ENCODE assay signal across 8 mouse cellular contexts in the genomic region with DNA sequence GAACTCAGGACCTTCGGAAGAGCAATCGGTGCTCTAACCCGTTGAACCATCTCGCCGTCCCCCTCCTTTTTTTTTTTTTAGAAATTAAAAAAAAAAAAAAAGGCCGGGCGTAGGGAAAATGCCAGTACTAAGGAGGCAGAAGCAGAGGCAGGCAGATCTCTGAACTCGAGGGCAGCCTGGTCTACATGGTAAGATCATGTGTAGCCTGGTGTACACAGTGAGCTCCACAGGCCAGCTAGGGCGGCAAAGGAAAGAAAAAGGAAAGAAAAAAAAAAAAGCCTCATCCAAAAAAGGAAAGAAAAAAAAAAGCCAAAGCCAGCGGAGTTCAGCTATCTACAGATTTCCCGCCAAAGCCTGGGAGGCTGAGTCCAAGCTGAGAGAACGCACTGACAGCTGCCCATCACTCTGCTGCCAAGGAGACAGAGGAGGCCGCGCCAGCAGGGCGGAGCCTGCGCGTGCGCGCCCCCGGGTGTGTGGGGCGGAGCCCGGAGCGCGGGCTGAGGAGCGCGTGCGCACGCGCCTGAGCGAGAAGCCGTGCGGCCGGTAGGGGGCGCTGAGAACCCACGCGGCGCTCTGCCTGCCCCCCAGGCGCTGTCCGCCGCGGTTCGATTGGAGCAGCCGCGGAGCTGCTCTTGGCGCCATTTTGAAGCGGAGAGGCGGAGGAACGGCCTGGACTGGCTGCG. TPM values are rescaled to one million over a fixed set of nuclear protein-coding genes. Genes with fewer than 3 reads are reported as not detected.
A peak's percentile ranks its signal among the peaks of the same experiment; 100 is the strongest.
DNase-seq lines count a peak whose midpoint lies in the region; ATAC-seq lines count a peak whose summit lies in the region.

A gene (plus strand): TSS at position 587 of the 683 bp plus-strand sequence.

- peak within 1 kb of the TSS; percentile 37 for H3K4me2 ChIP-seq in hindbrain, embryonic 11.5 days (replicated peaks; ENCODE audit: low read depth, low read length)

- ATAC-seq in hindbrain, embryonic 11.5 days (ENCODE audit: low FRiP score): peak; percentile 97

- peak; percentile 97 for DNase-seq in Muller cell, postnatal 12 days (ENCODE audit: inconsistent ontology term)
- DNase-seq in cerebellum, adult 9-11 months: peak; percentile 96
- DNase-seq in frontal cortex, adult 2 months (ENCODE audit: extremely low spot score in 1 of 2, low spot score in 1 of 2): peak; percentile 88 to 92
- peak; percentile 98 for DNase-seq in hindbrain, embryonic 11.5 days (ENCODE audit: low spot score)
- DNase-seq in layer of hippocampus, postnatal 10 days (ENCODE audit: low spot score in 2 of 2): peak; percentile 93 to 96
- peak; percentile 94 for DNase-seq in lung, postnatal 10 days
- peak; percentile 94 for DNase-seq in ovary, postnatal 36 days (ENCODE audit: low spot score)
- DNase-seq in thymus, postnatal 25 days: peak; percentile 93

- no peaks in the 10 kb centered on the region for H3K4me1 ChIP-seq in hindbrain, embryonic 11.5 days (replicated peaks; ENCODE audit: control insufficient read depth, insufficient read depth, low read length)

- H3K36me3 ChIP-seq in hindbrain, embryonic 11.5 days (ENCODE audit: control insufficient read depth, insufficient read depth, low read length): no peaks in the 10 kb centered on the region

- peak within 1 kb of the TSS; percentile 98 for H3K9ac ChIP-seq in hindbrain, embryonic 11.5 days (ENCODE audit: low read depth, low read length)

- WGBS in hindbrain, embryonic 11.5 days: 17% methylated on average over 45 of the region's 49 CpGs

- H3K4me3 ChIP-seq in hindbrain, embryonic 11.5 days (ENCODE audit: low read depth, low read length): peak within 1 kb of the TSS; percentile 94

- peak within 1 kb of the TSS; percentile 97 for H3K27ac ChIP-seq in hindbrain, embryonic 11.5 days (ENCODE audit: low read depth, low read length)

- H3K9me3 ChIP-seq in hindbrain, embryonic 11.5 days (ENCODE audit: control insufficient read depth, low read length): no peaks in the 10 kb centered on the region

- H3K27me3 ChIP-seq in hindbrain, embryonic 11.5 days (ENCODE audit: control insufficient read depth, insufficient read depth, low read length): no peaks in the 10 kb centered on the region

RNA-seq across cellular contexts. Expression of the gene that starts here (rescaled TPM):
- polyA plus RNA-seq in frontal cortex, adult 2 months (2012; rRNA removed): 29.9 and 33.9 TPM in 2 replicates
- polyA plus RNA-seq in hindbrain, embryonic 11.5 days (2014; fragmentation: Nextera tagmentation; extraction: Ambion mirVana): 44.1 and 51.7 TPM in 2 replicates
- total RNA-seq in layer of hippocampus, postnatal 10 days (2021): 10 to 100 TPM; 62.1 to 67.6 TPM

Comparison
In these comparisons a context has a peak if more than half of its experiments do, and no peak if none do; other contexts are left out.
1. Peak in every context shown above with its lines: DNase-seq, ATAC-seq, H3K4me3 ChIP-seq and H3K27ac ChIP-seq.